Mouse (Mus musculus) C3H10T1/2 (cell line): ENCODE data around the gene Tacstd2. TPM values are rescaled to one million over a fixed set of nuclear protein-coding genes. Genes with fewer than 3 reads are reported as not detected.

Experiments
- polyA plus RNA-seq, 2 experiments: library from polyadenylated mRNA; unstranded; fragments of >200 nt; fragmentation: generic; extraction: Trizol; gene quantifications; one replicate each; pipeline ENCODE4 v1.2.1; 2012; ENCODE audit warnings: missing spikeins in 2 of 2

Gene Tacstd2
- not detected for polyA plus RNA-seq

DNA sequence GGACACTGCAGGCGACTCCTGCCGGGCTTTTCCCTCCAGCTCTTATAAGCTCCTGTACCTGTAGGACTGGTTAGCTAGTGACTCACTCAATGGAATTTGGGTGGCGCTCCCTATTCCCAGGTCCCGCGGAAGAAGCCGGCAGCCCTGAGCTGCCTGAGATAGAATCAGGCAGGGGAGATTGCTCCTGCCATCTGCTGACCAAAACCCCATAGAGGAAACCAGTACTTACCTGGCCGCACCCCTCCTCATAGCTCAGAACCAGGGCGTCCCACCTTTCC is at the start of gene Tacstd2:
Gene Tacstd2, minus strand, starts transcription at position 20 of the 278 bp plus-strand sequence.

DNA sequence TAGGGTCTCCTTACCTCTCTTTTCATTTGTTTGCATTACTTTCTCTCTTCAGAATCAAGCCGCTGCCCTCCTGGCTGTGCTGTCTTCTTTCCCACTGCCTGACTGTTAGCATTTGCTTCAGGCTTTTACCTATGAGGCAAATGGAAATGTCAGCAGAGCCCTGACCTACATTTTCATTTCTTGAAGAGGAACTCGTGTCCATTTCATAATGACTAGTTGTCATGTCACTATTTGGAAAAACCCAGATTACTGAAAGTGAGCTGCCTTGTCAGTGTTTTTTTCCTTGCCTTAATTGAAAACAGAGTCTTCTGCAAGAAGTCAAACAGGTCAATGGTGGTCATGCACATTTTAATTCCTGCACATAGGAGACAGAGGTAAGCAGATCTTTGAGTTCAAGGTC is 43.8 kb downstream of the Tacstd2 start, which contains the start of gene Il23r:
Gene Il23r, minus strand, starts transcription at position 101 of the 400 bp plus-strand sequence.

Other genes starting within 250 kb of the Tacstd2 start
- under 1 TPM in 1 of 2 experiments, not detected in 1; 0.01 TPM for gene Il12rb2, start 159.6 kb downstream of the Tacstd2 start, polyA plus RNA-seq
- not detected for gene Il23r, start 43.9 kb downstream of the Tacstd2 start, polyA plus RNA-seq